Mouse (Mus musculus) hindbrain, embryonic 14.5 days (tissue): ENCODE results near the gene Cenpu. TPM values are rescaled to one million over a fixed set of nuclear protein-coding genes. Genes with fewer than 3 reads are reported as not detected.

Experiments
- polyA plus RNA-seq: library from polyadenylated mRNA; unstranded; fragments of >200 nt; fragmentation: Nextera tagmentation; extraction: Ambion mirVana; gene quantifications from 2 replicates; pipeline ENCODE4 v1.2.1, GENCODE M21; 2014

The Cenpu gene
- polyA plus RNA-seq, 1 experiment from 2014 or later, result 6.2 TPM

Other genes starting within 250 kb of the Cenpu start
- 21.9 and 22.1 TPM in 2 replicates for gene Acsl1, start 81.0 kb upstream of the Cenpu start, polyA plus RNA-seq
- 7.5 and 8.6 TPM in 2 replicates for gene Primpol, start 65.2 kb downstream of the Cenpu start, polyA plus RNA-seq
- 178 and 212 TPM in 2 replicates for gene Casp3, start 65.3 kb downstream of the Cenpu start, polyA plus RNA-seq
- 10.7 and 11.0 TPM in 2 replicates for gene Irf2, start 187.7 kb downstream of the Cenpu start, polyA plus RNA-seq